Mouse (Mus musculus) limb, embryonic 12.5 days (tissue): ENCODE data around the gene Tespa1. TPM values are rescaled to one million over a fixed set of nuclear protein-coding genes. Genes with fewer than 3 reads are reported as not detected.
"Not testable (repeated sequence)": the region's sequence is repeated elsewhere in the genome, so short reads cannot be mapped to it uniquely, and the experiment has no call there.

ENCODE experiments used
- ATAC-seq: fragments of 200-750 bp; cut with Nextera tagmentation; 2 replicates; pipeline ENCODE4 v1.8.0; 2017; ENCODE audit warnings: low read depth, moderate TSS enrichment; ENCODE audit not compliant: insufficient number of reproducible peaks, insufficient read depth, low FRiP score, low TSS enrichment
- H3K27ac ChIP-seq: fragments of 300-500 bp; sonication (generic); 2 replicates; pipeline ENCODE4 v1.5.1; 2016; ENCODE audit warnings: mild to moderate bottlenecking, moderate library complexity
- H3K27me3 ChIP-seq: fragments of 300-500 bp; sonication (generic); 2 replicates; pipeline ENCODE4 v1.6.1; 2016; ENCODE audit warnings: mild to moderate bottlenecking, moderate library complexity
- H3K36me3 ChIP-seq: fragments of 300-500 bp; sonication (generic); 2 replicates; pipeline ENCODE4 v1.6.1; 2016; ENCODE audit warnings: mild to moderate bottlenecking, moderate library complexity
- H3K4me1 ChIP-seq: fragments of 300-500 bp; sonication (generic); replicated peaks from 2 replicates; pipeline ENCODE4 v1.6.1; 2016
- H3K4me2 ChIP-seq: fragments of 300-500 bp; sonication (generic); 2 replicates; pipeline ENCODE4 v1.6.1; 2016; ENCODE audit warnings: mild to moderate bottlenecking, moderate library complexity
- H3K4me3 ChIP-seq: fragments of 300-500 bp; sonication (generic); replicated peaks from 2 replicates; pipeline ENCODE4 v1.5.1; 2016; ENCODE audit warnings: mild to moderate bottlenecking
- H3K9ac ChIP-seq: fragments of 300-500 bp; sonication (generic); replicated peaks from 2 replicates; pipeline ENCODE4 v1.6.1; 2016; ENCODE audit warnings: mild to moderate bottlenecking, moderate library complexity
- H3K9me3 ChIP-seq: fragments of 300-500 bp; sonication (generic); 2 replicates; pipeline ENCODE4 v1.6.1; 2016; ENCODE audit warnings: mild to moderate bottlenecking, moderate library complexity
- WGBS: fragments of 180-500 bp; shearing (Covaris S2); methylation state at CpG from one replicate; pipeline ENCODE4 v1.1.7; 2016; 5-methylcytosine and 5-hydroxymethylcytosine counted together
- polyA plus RNA-seq: library from polyadenylated mRNA; unstranded; fragments of >200 nt; fragmentation: Nextera tagmentation; extraction: Ambion mirVana; gene quantifications from 2 replicates; pipeline ENCODE4 v1.2.1, GENCODE M21; 2016

Tespa1 gene
- polyA plus RNA-seq = 0.13 and 0.20 TPM in 2 replicates

DNA sequence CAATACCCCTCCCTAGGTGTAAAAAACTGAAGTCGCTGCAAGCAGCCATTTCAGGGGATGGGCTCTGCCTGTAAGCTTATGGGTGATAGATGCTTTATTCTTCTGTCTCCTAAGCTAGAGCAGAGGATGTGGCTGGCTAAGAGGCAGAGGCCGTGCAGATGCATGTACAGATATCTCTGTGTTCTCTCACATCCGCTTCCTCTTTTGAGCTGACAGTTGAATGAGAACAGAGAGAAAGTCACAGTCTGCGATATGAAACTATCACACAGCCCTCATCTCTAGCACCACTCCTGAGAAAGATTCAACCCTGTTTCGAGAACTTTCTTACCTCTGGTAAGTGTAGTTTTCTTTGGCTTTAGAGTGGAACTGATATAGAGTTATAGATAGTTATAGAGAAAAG is at the start of gene Tespa1:
Gene Tespa1, plus strand, starts transcription at position 234 of the 400 bp plus-strand sequence.
- no peaks in the 10 kb centered on the region for H3K27me3 ChIP-seq

DNA sequence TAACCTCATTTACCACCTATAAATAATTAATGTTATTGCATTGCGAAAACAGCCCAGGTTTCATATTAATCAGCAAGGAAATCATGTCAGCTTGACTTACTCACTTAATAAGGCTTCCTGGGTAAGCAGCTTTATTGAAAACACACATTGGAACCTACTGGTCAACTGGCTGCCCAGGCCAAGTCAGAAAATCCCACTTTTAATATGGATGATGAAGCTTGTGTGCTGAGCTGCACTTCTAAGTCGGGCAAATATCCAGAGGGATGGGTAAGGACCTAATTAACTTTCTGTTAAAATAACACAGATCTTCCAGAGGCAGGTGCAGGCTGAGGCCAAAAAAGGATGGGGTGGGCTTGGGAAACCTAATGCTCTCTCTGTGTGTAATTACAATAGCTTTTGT is 46.9 kb upstream of the Tespa1 start:
- H3K27me3 ChIP-seq = no peaks in the 10 kb centered on the region
- H3K4me1 ChIP-seq = no peaks in the 10 kb centered on the region
- no peak overlapping the region for H3K27ac ChIP-seq
- no peak overlapping the region for H3K9ac ChIP-seq
- ATAC-seq = no peak
- no peaks in the 10 kb centered on the region for H3K36me3 ChIP-seq
- WGBS = 62% methylated on average over 2 of the region's 2 CpGs
- no peaks in the 10 kb centered on the region for H3K9me3 ChIP-seq
- no peak overlapping the region for H3K4me3 ChIP-seq
- H3K4me2 ChIP-seq = no peak overlapping the region

More for the DNA sequence above, at the start of gene Tespa1:
- H3K4me1 ChIP-seq = no peaks in the 10 kb centered on the region
- no peaks in the 10 kb centered on the region for H3K36me3 ChIP-seq
- WGBS = 79% methylated on average over 5 of the region's 5 CpGs
- H3K9me3 ChIP-seq = no peaks in the 10 kb centered on the region
- H3K27ac ChIP-seq = no peak within 1 kb of the TSS
- no peak within 1 kb of the TSS for H3K4me2 ChIP-seq
- ATAC-seq = no peak
- H3K9ac ChIP-seq = no peak within 1 kb of the TSS
- H3K4me3 ChIP-seq = no peak within 1 kb of the TSS

DNA sequence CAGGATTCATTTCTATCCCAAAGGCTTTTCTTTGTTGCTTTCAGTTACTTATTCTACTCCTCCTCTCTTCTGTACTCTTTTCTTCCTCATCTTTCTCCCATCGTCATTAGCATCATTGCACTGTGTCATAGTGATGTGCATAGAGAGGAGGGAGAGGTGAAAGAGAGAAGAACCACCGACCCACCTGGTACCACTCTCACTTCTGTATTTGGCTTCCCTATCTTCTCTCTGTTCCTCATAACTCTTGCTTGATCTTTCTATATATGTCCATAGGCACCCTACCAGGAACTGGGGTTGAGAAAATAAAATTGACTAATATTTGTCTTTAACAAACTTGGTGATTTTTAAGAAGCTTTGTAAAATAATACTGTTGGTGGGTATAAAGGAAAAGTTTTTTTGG is 46.2 kb upstream of the Tespa1 start:
- no peak overlapping the region for H3K27ac ChIP-seq
- no peak overlapping the region for H3K9ac ChIP-seq
- H3K4me2 ChIP-seq = no peak overlapping the region
- no peaks in the 10 kb centered on the region for H3K27me3 ChIP-seq
- no peak overlapping the region for H3K4me3 ChIP-seq
- no peaks in the 10 kb centered on the region for H3K36me3 ChIP-seq
- 72% methylated on average over 2 of the region's 2 CpGs for WGBS
- ATAC-seq = no peak
- H3K9me3 ChIP-seq = no peaks in the 10 kb centered on the region
- no peaks in the 10 kb centered on the region for H3K4me1 ChIP-seq

DNA sequence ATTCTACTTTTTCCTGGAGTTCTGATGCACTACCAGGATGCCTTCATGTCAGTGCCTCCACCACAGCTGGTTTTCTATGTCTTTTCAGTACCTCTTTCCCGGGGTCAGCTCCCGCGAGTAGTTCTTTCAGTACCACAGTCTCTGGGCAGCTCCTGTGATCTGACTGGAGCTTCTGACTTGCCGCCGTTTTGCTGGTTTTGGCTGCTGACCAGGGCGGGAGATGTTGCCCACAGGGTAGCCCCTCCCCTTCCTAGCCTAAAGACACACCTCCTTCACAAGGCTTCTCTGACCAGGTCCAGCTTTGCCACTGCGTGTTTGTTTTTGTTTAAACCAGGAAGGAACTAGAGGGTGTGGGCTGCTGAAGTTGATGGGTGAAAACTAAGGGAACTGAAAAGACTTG is 42.6 kb upstream of the Tespa1 start, which contains the start of gene Neurod4:
Gene Neurod4, minus strand, starts transcription at position 175 of the 400 bp plus-strand sequence.
- WGBS = under 1% methylated on average over 7 of the region's 7 CpGs
- H3K4me2 ChIP-seq = no peak within 1 kb of the TSS

DNA sequence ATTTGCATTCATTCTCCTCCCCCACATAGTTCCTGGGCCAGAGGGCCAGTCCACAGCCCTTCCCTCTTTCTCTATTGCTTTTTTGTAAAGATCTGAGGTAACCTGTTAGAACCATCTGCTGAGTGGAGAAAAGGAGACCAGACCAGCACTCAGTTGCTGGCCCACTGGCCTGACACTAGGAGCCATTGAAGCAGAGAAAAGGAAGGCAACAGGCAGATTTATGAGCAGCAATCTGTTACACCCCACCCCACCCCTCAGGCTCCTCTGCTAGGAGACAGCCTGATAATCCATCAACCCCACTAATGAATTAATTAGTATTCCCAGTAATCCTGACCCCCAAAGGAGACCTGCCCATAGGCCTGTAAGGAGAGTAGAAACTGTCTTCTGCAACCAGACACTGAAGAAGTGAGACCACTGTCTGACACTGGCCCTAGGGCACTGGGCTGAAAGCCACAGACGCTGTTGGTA is 40.7 kb upstream of the Tespa1 start:
- H3K4me1 ChIP-seq = no peaks in the 10 kb centered on the region
- H3K9me3 ChIP-seq = no peaks in the 10 kb centered on the region
- no peak overlapping the region for H3K4me3 ChIP-seq
- no peak overlapping the region for H3K9ac ChIP-seq
- no peaks in the 10 kb centered on the region for H3K27me3 ChIP-seq
- whole genome bisulfite sequencing = 0% methylated on average over 1 of the region's 1 CpGs
- H3K27ac ChIP-seq = no peak overlapping the region
- ATAC-seq = no peak
- no peak overlapping the region for H3K4me2 ChIP-seq
- H3K36me3 ChIP-seq = no peaks in the 10 kb centered on the region

More for the DNA sequence above, 42.6 kb upstream of the Tespa1 start, which contains the start of gene Neurod4:
- no peaks in the 10 kb centered on the region for H3K27me3 ChIP-seq
- H3K4me1 ChIP-seq = no peaks in the 10 kb centered on the region
- H3K9ac ChIP-seq = no peak within 1 kb of the TSS
- no peak within 1 kb of the TSS for H3K27ac ChIP-seq
- no peak for ATAC-seq
- H3K36me3 ChIP-seq = no peaks in the 10 kb centered on the region
- no peaks in the 10 kb centered on the region for H3K9me3 ChIP-seq
- H3K4me3 ChIP-seq = no peak within 1 kb of the TSS

DNA sequence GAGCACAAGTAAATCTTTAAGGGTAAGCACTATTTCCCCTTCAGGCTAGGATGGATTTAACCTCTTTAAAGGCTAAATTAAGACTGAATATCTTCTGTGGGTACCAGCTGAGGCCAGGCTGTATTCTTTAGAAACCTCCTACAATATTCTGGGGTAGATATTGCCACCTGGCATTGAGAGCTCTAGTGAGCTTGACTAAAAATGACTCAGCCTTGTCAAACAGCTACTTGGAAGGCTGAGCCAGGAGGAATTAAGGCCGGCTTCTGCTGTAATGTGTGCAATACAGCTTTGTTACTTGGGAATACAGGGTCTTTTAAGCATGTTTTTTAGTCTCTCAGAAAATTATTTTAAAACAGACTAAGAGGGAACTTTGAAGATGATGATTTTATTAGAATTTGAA is 35.5 kb upstream of the Tespa1 start:
- WGBS = 83% methylated on average over 1 of the region's 1 CpGs
- Histone ChIP-seq H3K4me3 (no peak overlapping the region), H3K27ac (no peak overlapping the region), H3K36me3 (no peaks in the 10 kb centered on the region), H3K27me3 (no peaks in the 10 kb centered on the region), H3K4me2 (no peak overlapping the region), H3K4me1 (no peaks in the 10 kb centered on the region), H3K9ac (no peak overlapping the region), H3K9me3 (no peaks in the 10 kb centered on the region)
- no peak for ATAC-seq

DNA sequence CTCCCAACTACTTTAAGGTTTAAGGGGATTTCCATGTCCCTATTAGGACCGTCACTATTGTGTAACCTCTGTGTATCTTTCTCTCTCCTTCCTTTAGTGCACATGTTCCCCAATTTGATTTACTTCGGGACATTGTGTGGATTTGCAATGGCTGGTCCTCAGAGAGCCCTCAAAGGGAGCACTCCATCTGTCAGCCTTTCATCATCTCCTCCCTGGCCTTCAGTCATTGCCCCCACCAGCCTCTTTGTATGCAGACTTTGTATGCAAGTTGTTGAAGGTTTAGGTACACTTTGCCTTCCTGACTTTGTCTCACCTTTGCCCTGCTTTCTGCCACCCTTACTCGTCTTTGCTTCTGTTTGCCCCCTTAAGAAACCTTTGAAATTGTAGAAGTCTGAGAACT is 34.7 kb upstream of the Tespa1 start:
- Histone ChIP-seq H3K27ac (no peak overlapping the region), H3K27me3 (no peaks in the 10 kb centered on the region), H3K9me3 (no peaks in the 10 kb centered on the region), H3K36me3 (no peaks in the 10 kb centered on the region), H3K4me2 (no peak overlapping the region), H3K4me1 (no peaks in the 10 kb centered on the region), H3K4me3 (no peak overlapping the region), H3K9ac (no peak overlapping the region)
- no peak for ATAC-seq
- WGBS = 60% methylated on average over 3 of the region's 3 CpGs

DNA sequence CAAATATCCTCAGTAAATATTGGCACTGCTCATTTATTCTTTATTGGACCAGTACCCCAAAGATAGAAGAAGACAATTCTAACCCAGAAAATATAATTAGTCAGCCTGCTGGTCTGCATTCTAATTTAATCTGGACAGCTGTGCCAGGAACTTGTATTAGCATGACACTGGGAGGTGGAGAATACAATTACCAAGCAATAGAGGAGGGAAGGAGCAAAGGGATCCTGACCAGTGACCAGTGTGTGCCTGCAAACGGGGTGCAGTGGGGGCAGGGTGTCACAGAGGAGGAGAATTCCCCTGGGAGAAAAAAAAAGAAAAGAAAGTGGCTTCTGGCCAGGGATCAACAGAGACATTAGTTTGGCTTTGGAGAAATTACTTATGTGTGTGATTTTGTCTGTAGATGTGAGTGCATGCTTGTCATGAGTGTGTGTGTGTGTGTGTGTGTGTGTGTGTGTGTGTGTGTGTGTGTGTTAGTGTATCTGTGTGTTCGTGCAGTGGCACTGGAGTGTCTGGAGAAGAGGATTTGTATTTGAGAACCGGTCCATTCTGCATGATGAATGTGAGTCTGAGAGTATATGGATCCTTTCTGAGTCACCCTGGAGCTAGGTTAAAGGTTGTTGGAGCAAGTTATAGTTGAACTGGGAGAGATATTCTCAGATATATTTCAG is 28.8 kb upstream of the Tespa1 start:
- Histone ChIP-seq H3K27me3 (no peaks in the 10 kb centered on the region), H3K27ac (no peak overlapping the region), H3K9me3 (no peaks in the 10 kb centered on the region), H3K4me1 (no peaks in the 10 kb centered on the region), H3K4me3 (no peak overlapping the region), H3K9ac (no peak overlapping the region), H3K36me3 (no peaks in the 10 kb centered on the region), H3K4me2 (no peak overlapping the region)
- WGBS = 23% methylated on average over 3 of the region's 3 CpGs
- ATAC-seq = no peak

DNA sequence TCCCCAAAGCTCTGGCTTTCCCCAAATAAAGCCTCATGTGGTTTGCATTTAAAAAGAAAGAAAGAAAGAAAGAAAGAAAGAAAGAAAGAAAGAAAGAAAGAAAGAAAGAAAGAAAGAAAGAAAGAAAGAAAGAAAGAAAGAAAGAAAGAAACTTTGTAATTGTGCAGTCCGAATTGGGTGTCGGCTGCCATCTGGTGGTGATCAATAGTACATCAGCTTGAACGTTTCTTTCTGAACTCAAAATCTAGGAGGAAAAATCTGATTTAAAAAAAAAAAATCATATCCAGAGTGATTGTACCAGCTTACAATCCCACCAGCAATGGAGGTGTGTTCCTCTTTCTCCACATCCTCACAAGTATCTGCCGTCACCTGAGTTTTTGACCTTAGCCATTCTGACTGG is 23.9 kb upstream of the Tespa1 start:
- not testable (repeated sequence) for H3K27ac ChIP-seq, H3K9me3 ChIP-seq, H3K36me3 ChIP-seq, H3K27me3 ChIP-seq, ATAC-seq, H3K9ac ChIP-seq, H3K4me1 ChIP-seq, H3K4me3 ChIP-seq, H3K4me2 ChIP-seq
- WGBS = 11% methylated on average over 4 of the region's 4 CpGs

DNA sequence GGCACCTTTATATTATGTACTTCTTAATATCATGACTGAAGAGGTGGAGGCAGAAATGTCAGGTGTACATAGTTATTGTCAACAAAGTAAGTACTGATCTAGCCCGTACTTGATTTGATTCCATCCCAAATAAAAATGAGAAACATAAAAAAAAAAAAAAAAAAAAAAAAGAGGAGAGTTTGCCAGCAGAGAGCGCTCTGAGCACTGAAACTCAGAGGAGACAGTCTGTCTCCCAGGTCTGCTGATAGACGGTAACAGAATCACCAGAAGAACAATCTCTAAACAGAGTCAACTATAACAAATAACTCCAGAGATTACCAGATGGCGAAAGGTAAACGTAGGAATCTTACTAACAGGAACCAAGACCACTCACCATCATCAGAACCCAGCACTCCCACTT is 18.5 kb upstream of the Tespa1 start:
- not testable (repeated sequence) for H3K36me3 ChIP-seq, H3K4me2 ChIP-seq, H3K9ac ChIP-seq, H3K9me3 ChIP-seq, H3K27ac ChIP-seq, ATAC-seq, H3K4me1 ChIP-seq, H3K4me3 ChIP-seq, H3K27me3 ChIP-seq
- WGBS = 73% methylated on average over 3 of the region's 5 CpGs

DNA sequence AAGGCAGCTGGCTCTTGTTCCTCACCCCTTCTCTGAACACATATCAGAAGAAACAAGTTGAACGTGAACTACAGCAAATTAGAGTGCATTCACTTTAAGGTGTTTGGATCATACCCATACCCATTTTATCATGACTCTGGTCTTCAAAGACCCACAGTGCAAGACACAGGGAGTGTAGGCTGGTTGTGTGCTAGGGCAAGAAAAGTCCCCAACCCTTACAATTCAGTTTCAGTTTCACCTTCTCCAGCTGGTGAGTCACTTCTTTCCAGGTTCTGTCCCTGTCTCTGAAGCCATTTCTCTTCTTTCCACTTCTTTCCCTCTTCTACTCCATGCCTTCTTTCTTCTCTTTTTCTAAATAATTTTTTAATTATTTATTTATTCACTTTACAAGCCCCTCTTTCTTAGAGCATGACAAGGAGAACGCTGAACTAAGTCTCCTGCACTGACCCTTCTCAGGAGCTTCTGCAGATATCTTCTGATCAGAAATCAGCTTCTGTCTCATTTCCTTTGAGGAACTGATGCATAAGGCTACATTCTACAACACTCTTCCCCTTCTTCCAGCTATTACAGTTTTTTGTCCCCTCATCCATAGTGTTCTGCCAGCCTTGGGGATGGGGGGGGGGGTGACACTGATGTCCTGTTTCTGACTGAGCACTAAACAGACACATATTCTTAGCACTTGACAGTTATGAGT is 11.0 kb upstream of the Tespa1 start:
- no peak overlapping the region for H3K9ac ChIP-seq
- 88% methylated on average over 2 of the region's 2 CpGs for WGBS

More for the DNA sequence above, 11.0 kb upstream of the Tespa1 start:
- Histone ChIP-seq H3K4me2 (no peak overlapping the region), H3K9me3 (no peaks in the 10 kb centered on the region), H3K27ac (no peak overlapping the region), H3K36me3 (no peaks in the 10 kb centered on the region), H3K4me3 (no peak overlapping the region), H3K4me1 (no peaks in the 10 kb centered on the region), H3K27me3 (no peaks in the 10 kb centered on the region)
- ATAC-seq = no peak
